Mouse (Mus musculus) olfactory bulb, adult 2 months (tissue): ENCODE data around the gene Hrct1. TPM values are rescaled to one million over a fixed set of nuclear protein-coding genes. Genes with fewer than 3 reads are reported as not detected.

Experiments
- H3K27ac ChIP-seq: fragments of 200-500 bp; 2 replicates; pipeline ENCODE4 v1.5.1; 2012; ENCODE audit warnings: low read depth, low read length; ENCODE audit not compliant: insufficient read depth
- H3K4me1 ChIP-seq: fragments of 200-500 bp; 2 replicates; pipeline ENCODE4 v1.6.1; 2012; ENCODE audit warnings: low read length; ENCODE audit not compliant: control insufficient read depth, insufficient read depth
- H3K4me3 ChIP-seq: fragments of 200-500 bp; 2 replicates; pipeline ENCODE4 v1.5.1; 2012; ENCODE audit warnings: mild to moderate bottlenecking, low read depth, low read length, moderate library complexity; ENCODE audit not compliant: insufficient read depth
- CTCF ChIP-seq: fragments of 200-500 bp; IDR thresholded peaks from 2 replicates; pipeline ENCODE4 v1.5.1; 2012; ENCODE audit warnings: low read depth, mild to moderate bottlenecking, low read length, moderate library complexity; ENCODE audit not compliant: insufficient read depth
- POLR2A ChIP-seq: fragments of 200-500 bp; IDR thresholded peaks from 2 replicates; pipeline ENCODE4 v1.6.1; 2012; ENCODE audit warnings: mild to moderate bottlenecking, low read depth, low read length, moderate library complexity; ENCODE audit not compliant: insufficient read depth
- WGBS: fragments of 180-500 bp; shearing (Covaris S2); methylation state at CpG from one replicate; pipeline ENCODE4 v1.1.7; 2018; 5-methylcytosine and 5-hydroxymethylcytosine counted together
- polyA plus RNA-seq: library from polyadenylated mRNA; stranded (reverse); fragments of >200 nt; gene quantifications from 2 replicates; pipeline ENCODE4 v1.2.4, GENCODE M21; 2012; ENCODE audit warnings: low replicate concordance; ENCODE audit not compliant: missing spikeins, insufficient read depth, insufficient read length

The Hrct1 gene
- polyA plus RNA-seq, 1 experiment: not detected

- Histone ChIP-seq H3K4me3 (no peak overlapping the region), H3K4me1 (no peaks in the 10 kb centered on the region), H3K27ac (no peak overlapping the region)
- TF ChIP-seq POLR2A: no peak
- TF ChIP-seq CTCF: no peak
- WGBS: 72% methylated on average over 6 of the region's 6 CpGs
Observed at GRCm38 (mm10) chr4:43737144-43737543, 10.2 kb downstream of the Hrct1 start.

GRCm38 (mm10) chr4:43738989-43739674 is 12.1 kb downstream of the Hrct1 start:
- TF ChIP-seq CTCF (no peak), POLR2A (no peak)
- Histone ChIP-seq H3K4me3 (no peak overlapping the region), H3K4me1 (no peaks in the 10 kb centered on the region), H3K27ac (no peak overlapping the region)
- WGBS: 81% methylated on average over 8 of the region's 8 CpGs

- Histone ChIP-seq H3K27ac (no peak overlapping the region), H3K4me1 (no peaks in the 10 kb centered on the region), H3K4me3 (no peak overlapping the region)
- 75% methylated on average over 5 of the region's 5 CpGs for WGBS
- no peak for TF ChIP-seq CTCF
- TF ChIP-seq POLR2A: no peak
Observed at GRCm38 (mm10) chr4:43741526-43741925, 14.5 kb downstream of the Hrct1 start.

- 51% methylated on average over 4 of the region's 4 CpGs for WGBS
- H3K4me3 ChIP-seq: no peak overlapping the region
- H3K27ac ChIP-seq: no peak overlapping the region
- H3K4me1 ChIP-seq: no peaks in the 10 kb centered on the region
- TF ChIP-seq POLR2A: no peak
Observed at GRCm38 (mm10) chr4:43742637-43743036, 15.6 kb downstream of the Hrct1 start.

- Histone ChIP-seq H3K4me1 (no peaks in the 10 kb centered on the region), H3K27ac (no peak overlapping the region), H3K4me3 (no peak overlapping the region)
- no peak for TF ChIP-seq CTCF
- TF ChIP-seq POLR2A: no peak
- whole genome bisulfite sequencing: 59% methylated on average over 1 of the region's 1 CpGs
Observed at GRCm38 (mm10) chr4:43743099-43743498, 16.1 kb downstream of the Hrct1 start.

GRCm38 (mm10) chr4:43745187-43745586 is 18.2 kb downstream of the Hrct1 start:
- no peak overlapping the region for H3K27ac ChIP-seq
- WGBS: 10% methylated on average over 6 of the region's 6 CpGs
- TF ChIP-seq CTCF: no peak
- no peak for TF ChIP-seq POLR2A
- H3K4me1 ChIP-seq: no peaks in the 10 kb centered on the region
- no peak overlapping the region for H3K4me3 ChIP-seq

GRCm38 (mm10) chr4:43757213-43757612 is 30.2 kb downstream of the Hrct1 start:
- TF ChIP-seq CTCF (no peak), POLR2A (no peak)
- peaks cover 3% of the 10 kb centered on the region; the same call in 1 of the 2 replicates for H3K4me1 ChIP-seq

GRCm38 (mm10) chr4:43759571-43760418 is 32.8 kb downstream of the Hrct1 start:
- no peak for TF ChIP-seq POLR2A
- TF ChIP-seq CTCF: no peak
- Histone ChIP-seq H3K4me3 (no peak overlapping the region), H3K4me1 (peaks cover 3% of the 10 kb centered on the region; the same call in 1 of the 2 replicates), H3K27ac (0 out of 2 replicates have a peak overlapping the region, but pooled peaks have one; percentile 4)
- WGBS: 63% methylated on average over 21 of the region's 21 CpGs

More at GRCm38 (mm10) chr4:43757213-43757612, 30.2 kb downstream of the Hrct1 start:
- H3K4me3 ChIP-seq: no peak overlapping the region
- no peak overlapping the region for H3K27ac ChIP-seq
- WGBS: 71% methylated on average over 6 of the region's 6 CpGs

- H3K27ac ChIP-seq: no peak overlapping the region
Observed at GRCm38 (mm10) chr4:43760460-43760859, 33.5 kb downstream of the Hrct1 start.

More at GRCm38 (mm10) chr4:43760460-43760859, 33.5 kb downstream of the Hrct1 start:
- TF ChIP-seq CTCF (no peak), POLR2A (no peak)
- 77% methylated on average over 10 of the region's 10 CpGs for WGBS
- H3K4me3 ChIP-seq: no peak overlapping the region
- peaks cover 3% of the 10 kb centered on the region; the same call in 1 of the 2 replicates for H3K4me1 ChIP-seq
